In genomic region chr1:4571299-4572202, GRCm38 (mm10) we compare ENCODE assay signal across 7 mouse cellular contexts.
DNase-seq lines count a peak whose midpoint lies in the region; ATAC-seq and TF ChIP-seq lines count a peak whose summit lies in the region.

No protein-coding gene starts in this region.

- 0 out of 2 replicates have a peak, but pooled peaks cover 4% of the 10 kb centered on the region for H3K27me3 ChIP-seq in intestine, postnatal 0 days (replicated peaks; ENCODE audit: control insufficient read depth, insufficient read depth, low read length)
- H3K27me3 ChIP-seq in small intestine, adult 2 months (ENCODE audit: control insufficient read depth, insufficient read depth, low read length) = no peaks in the 10 kb centered on the region

- TF ChIP-seq CTCF in intestine, postnatal 0 days (IDR thresholded peaks at IDR 0.05; ENCODE audit: low read depth) = peak; percentile 43
- TF ChIP-seq CTCF in small intestine, adult 2 months (IDR thresholded peaks at IDR 0.05; ENCODE audit: extremely low read depth, insufficient read length, insufficient replicate concordance, low read depth, low read length) = peak; percentile 28; the same call in 1 of the 2 replicates

- intact Hi-C loops in left cerebral cortex, postnatal 36 days (cut with DNase I) = no loop called here

- no peak for TF ChIP-seq POLR2A in small intestine, adult 2 months (IDR thresholded peaks at IDR 0.05; ENCODE audit: low read depth, low read length)

- no peaks in the 10 kb centered on the region for H3K9me3 ChIP-seq in intestine, postnatal 0 days (ENCODE audit: control insufficient read depth)

- ATAC-seq in granulocyte monocyte progenitor cell, adult 5-6 weeks (replicated peaks; ENCODE audit: poor library complexity, severe bottlenecking) = peak; percentile 99
- ATAC-seq in intestine, postnatal 0 days = peak; percentile 68

- peak; percentile 76 to 83 for DNase-seq in adrenal gland, postnatal 36 days
- peak; percentile 71 for DNase-seq in embryo, embryonic 11.5 days (ENCODE audit: low read depth, low spot score)
- peak; percentile 52 to 72 for DNase-seq in left cerebral cortex, postnatal 36 days (ENCODE audit: low spot score in 2 of 2)
- peak; percentile 89 for DNase-seq in mesoderm, embryonic 11.5 days (ENCODE audit: low read depth, low spot score)

- H3K4me1 ChIP-seq in intestine, postnatal 0 days (replicated peaks; ENCODE audit: control insufficient read depth, insufficient read depth, low read length) = no peaks in the 10 kb centered on the region; the same call in 1 of the 2 replicates
- H3K4me1 ChIP-seq in small intestine, adult 2 months (ENCODE audit: control insufficient read depth, insufficient read depth, insufficient read length, low read length) = peaks cover 4% of the 10 kb centered on the region

- H3K36me3 ChIP-seq in intestine, postnatal 0 days (ENCODE audit: control insufficient read depth, insufficient read depth) = no peaks in the 10 kb centered on the region
- H3K36me3 ChIP-seq in small intestine, adult 2 months (ENCODE audit: control insufficient read depth, insufficient read depth, low read length) = no peaks in the 10 kb centered on the region

- H3K27ac ChIP-seq in intestine, postnatal 0 days (ENCODE audit: low read depth, low read length) = no peak overlapping the region; the same call in 1 of the 2 replicates
- H3K27ac ChIP-seq in small intestine, adult 2 months (ENCODE audit: insufficient read depth, low read depth, low read length) = peak overlapping the region; percentile 3; the same call in 1 of the 2 replicates

- peak overlapping the region; percentile 95 for H3K4me2 ChIP-seq in intestine, postnatal 0 days (replicated peaks; ENCODE audit: low read depth)

- WGBS in intestine, postnatal 0 days = 1% methylated on average over 56 of the region's 58 CpGs
- WGBS in small intestine, adult 2 months = 1% methylated on average over 58 of the region's 58 CpGs

- H3K4me3 ChIP-seq in intestine, postnatal 0 days (ENCODE audit: low read depth, low read length) = peak overlapping the region; percentile 47
- peak overlapping the region; percentile 61 for H3K4me3 ChIP-seq in small intestine, adult 2 months (ENCODE audit: low read depth, low read length)

- peak overlapping the region; percentile 23 for H3K9ac ChIP-seq in intestine, postnatal 0 days (ENCODE audit: low read depth, low read length)
